Mouse (Mus musculus) brain, embryonic 14.5 days (tissue): Measurements from ENCODE around the gene Tbc1d1.

ENCODE experiments used
- CTCF ChIP-seq: fragments of 200-500 bp; IDR thresholded peaks from 2 replicates; pipeline ENCODE4 v1.5.1; 2012; ENCODE audit warnings: inconsistent platforms, mild to moderate bottlenecking, moderate library complexity, borderline replicate concordance; ENCODE audit not compliant: insufficient read depth, insufficient read length; ENCODE audit errors: extremely low read depth
- POLR2A ChIP-seq: fragments of 200-500 bp; IDR thresholded peaks from 2 replicates; pipeline ENCODE4 v1.6.1; 2012; ENCODE audit warnings: mild to moderate bottlenecking, inconsistent platforms, borderline replicate concordance; ENCODE audit not compliant: poor library complexity, insufficient read depth, insufficient read length, severe bottlenecking; ENCODE audit errors: extremely low read depth

DNA sequence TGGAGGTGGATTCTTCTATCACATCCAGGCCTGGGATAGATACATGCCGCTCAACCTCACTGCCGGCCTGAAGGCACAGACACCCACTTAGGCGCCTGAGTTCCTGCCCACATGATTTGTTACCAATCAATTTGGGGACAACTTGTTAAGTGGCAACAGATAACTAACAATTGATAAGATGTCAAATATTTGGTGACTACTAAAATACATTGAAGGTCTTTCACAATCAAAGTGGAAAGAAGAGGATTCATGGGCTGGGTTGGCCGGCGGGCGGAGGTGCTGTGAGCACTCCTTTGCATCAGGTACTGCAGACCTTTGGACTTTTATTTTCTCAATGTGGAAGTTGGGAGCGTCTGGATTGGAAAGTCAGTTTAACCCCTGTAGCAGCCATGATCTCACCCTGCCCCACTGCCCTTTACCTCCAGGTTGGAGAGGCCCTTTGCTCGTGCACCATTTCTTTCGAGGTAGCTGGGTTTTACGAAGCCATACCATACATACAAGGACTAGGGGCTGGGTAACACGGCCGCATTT is 73.3 kb downstream of the Tbc1d1 start:
- no peak for TF ChIP-seq CTCF
- no peak for TF ChIP-seq POLR2A
